Mouse (Mus musculus): ENCODE results near the gene Erc2.

- no peak for TF ChIP-seq CTCF (IDR thresholded peaks at IDR 0.05; ENCODE audit: low read depth, low read length)
- no peak for TF ChIP-seq POLR2A (IDR thresholded peaks at IDR 0.05; ENCODE audit: extremely low read depth, insufficient read depth, low read length)
Observed at GRCm38 (mm10) chr14:27837601-27838105, 215.4 kb downstream of the Erc2 start.
